Mouse (Mus musculus): ENCODE results near the gene Rps6kc1.

Rps6kc1 gene

DNA sequence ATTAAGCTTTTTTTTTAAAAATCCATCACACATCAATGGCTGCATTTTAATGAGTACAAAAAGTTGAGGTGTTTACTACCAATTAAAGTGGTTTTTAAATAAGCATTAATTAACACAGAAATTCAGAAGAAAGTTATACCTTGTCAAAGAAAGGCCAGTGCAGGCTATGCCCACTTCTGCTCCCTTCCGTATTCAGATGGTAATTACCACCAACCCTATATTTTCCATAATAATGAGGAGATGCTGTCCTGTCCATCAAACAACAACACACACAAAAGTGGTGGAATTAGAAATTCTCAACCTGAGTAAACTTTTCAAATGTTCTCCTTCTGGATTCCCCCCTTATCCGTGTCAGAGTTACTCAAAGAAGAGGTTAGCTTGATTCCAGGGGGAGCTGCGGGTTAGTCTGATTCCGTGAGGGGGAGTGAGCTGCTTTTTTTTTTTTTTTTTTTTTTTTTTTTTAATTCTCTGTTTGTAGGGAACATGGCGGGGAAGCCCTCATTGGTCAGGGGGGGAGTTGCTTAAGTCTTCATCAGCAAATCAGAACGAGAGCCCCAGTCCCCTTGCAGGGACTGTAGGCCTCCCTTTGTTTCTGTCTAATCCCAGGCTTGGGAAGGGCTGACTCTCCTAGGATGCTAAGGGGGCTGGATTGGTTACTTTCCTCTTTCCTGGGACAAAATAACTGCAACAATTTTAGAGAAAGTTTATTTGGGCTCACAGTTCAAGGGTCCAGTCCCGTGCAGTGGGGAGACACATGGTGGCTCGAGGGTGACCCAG, 159.6 kb downstream of the Rps6kc1 start:
- no peak for DNase-seq

DNA sequence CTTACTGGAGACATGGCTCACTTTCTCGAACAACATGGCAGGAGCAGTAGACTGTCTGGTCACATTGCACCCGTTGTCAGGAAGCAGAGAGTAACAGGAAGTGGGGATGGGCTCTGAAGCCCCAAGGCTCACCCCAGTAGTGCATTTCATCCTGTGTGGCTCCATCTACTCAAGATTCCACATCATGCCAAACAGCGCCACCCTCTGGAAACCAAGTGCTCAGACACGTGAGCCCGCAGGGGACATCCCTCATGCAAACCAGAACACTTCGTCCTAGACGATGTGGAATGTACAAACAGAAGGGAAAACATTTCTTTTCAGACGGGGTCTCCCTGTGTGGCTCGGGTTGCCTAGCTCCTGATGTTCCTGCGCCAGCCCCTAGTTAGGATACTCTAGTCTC, 162.6 kb downstream of the Rps6kc1 start:
- no peak for DNase-seq

DNA sequence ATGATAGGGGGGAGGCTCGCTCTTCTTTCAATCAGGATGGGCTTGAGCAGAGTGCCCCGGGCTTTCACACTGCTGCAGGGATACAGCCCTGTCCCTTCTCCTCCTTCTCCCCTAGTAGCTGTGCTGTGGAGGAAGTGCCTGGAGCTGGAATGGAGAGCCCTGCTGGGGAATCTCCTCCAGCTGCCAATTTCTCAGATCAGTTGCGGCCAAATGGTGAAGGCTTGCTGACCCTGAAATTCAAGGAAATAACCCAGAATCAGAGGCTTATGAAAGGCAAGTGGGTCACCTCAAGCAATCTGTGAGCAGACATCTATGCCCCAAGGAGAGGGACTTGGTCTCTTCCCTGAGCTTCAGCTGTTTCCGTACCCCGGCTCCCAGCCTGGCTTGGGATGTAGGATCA, 170.1 kb downstream of the Rps6kc1 start:
- no peak for DNase-seq

DNA sequence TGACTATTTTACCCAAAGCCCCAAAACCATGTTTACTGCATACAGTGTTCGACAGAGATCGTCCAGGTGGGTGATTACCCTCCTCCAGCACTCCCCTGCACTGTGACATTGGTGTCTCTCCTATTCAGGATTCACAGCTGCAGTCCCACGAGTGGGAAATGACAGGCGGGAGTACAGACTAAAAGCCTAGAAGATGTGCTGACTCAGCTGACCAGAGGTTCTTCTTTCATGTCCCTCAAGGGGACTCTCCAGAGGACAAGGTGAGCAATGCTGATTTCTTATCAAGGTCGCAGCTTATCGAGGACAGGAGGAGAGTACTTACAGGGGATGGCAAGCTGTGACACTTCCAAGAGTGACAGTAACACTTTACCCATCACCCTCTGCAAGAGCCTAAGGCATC, 178.8 kb downstream of the Rps6kc1 start:
- DNase-seq, result no peak

DNA sequence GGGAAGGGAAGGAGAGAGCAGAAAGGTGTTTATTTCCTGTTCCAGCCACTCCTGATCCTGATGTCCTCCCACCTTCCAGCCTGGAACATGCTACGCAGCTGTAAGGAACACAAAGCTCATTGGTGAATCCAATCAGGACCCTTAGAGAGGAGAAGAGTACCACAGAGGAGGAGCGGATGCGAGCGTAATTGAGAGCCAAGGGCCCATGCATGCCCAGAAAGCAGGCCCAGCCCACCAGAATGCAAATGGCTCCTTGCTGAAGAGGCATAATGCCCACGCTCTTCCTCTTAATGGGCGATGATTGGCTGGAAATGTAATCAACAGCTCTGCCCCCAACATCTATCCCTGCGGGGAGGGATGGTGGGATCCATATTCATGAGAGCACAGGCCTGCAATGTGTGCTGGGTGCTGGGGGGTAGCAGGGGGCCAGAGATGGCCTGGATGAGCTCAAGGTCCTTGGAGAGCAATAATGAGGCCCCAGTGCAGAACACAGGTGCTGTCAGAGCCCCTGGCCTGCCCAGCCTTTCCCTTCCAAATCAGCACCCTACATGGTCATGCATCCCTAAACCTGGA, 182.0 kb downstream of the Rps6kc1 start:
- no peak for DNase-seq

DNA sequence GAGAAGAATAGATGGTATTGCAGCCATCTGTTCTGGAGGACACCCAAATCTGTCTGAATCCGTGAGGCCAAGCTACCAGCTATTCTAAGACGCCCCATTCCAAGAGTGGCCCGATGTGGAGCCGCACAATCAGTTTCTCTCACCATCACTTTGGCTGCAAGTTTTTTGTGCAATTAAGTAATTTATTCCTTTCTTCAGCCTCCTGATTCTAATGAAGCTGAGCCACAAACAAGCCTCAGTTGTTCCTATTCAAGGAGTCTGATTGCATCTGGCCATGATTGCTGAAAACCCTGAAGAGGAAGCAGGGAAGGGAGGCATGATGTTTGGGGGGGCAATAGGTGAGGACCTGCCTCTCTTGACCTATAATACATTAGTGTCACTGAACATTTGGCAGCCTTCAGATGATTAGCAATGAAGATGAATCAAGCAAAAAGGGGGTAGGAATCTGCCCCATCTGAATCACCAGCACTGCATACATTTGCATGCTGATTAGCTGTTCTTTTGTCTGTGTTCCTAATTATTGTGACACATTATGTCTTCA, 183.4 kb downstream of the Rps6kc1 start:
- peak; percentile 14 for DNase-seq

DNA sequence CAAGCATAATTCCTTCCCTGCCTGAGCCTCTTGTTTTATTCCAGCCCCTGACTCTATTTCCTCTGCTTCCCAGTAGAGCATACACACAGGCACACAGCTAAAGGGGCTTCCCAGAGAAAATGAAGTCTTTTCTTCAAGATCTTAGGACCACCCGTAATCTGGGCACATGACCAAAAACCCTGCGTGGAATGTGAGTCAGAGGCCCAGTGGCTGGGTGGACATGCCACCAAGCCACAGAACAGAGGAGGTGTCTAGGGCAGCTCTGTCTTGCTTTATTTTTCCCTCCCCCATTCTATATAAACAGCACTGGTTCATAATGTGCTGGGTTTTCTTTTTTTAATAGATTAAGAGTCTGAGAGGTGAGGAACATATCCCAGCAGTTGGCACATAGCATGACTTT, 184.2 kb downstream of the Rps6kc1 start:
- no peak for DNase-seq

DNA sequence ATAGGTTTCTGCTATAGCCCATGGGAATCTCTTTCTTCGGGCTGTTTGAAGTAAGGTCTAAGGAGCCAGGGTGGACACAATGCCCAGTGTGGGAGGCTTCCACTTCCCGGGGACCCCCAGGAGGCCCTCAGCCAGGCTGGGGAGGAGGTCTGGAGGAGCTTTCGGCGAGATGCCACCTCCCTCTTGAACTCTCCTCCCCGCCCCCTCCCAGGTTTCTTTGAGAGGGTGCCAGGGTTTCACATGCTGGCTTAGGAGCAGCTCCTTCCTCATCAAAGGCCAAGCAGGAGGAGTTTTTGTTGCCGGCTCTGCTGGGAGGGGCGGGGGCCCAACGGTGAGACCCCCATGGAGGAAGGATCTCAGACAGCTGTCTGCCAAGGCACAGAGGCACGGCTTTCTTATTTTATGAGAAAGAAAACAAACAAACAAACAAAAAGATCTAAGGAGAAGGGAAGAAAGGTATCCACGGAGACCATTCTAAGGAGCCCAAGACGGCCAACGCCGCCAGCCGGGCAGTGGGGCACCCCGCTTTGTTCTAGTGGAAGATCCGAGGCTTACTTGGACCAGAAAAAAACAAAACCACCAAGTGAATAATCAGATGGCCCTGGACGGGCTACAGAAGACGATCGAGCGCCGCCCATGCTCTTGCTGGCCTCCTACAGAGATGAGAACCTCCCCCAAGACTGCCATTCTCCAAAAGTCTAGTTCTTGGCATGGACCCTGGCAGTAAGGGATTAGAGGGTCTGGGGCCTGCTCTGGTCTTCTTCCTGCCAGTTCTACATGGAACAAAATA, 186.8 kb downstream of the Rps6kc1 start:
- peak; percentile 51 for DNase-seq

DNA sequence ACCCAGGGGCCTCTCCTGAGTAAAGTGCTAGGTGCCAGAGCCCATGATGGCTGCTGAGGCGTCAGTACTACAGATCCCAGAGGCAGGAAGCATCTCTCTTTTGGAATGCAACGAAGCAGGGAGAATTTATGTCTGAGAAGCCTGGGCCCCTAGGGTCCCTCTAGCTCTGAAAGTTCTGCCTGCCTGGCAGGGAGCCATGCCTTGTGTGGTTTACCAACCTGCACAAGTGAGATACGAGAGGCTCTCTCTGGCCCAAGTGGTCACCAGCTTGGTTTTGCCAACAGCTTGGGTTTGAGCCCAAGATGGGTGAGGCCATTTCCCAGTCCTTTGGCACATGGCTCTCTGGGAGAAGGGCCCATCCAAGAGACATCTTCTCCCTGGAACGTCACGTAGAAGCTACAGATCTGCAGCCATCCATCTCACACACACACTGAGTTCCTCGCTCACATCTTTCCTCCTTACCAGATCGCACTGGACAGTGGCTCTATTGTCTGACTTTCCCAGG, 187.6 kb downstream of the Rps6kc1 start:
- DNase-seq, result peak; percentile 24

DNA sequence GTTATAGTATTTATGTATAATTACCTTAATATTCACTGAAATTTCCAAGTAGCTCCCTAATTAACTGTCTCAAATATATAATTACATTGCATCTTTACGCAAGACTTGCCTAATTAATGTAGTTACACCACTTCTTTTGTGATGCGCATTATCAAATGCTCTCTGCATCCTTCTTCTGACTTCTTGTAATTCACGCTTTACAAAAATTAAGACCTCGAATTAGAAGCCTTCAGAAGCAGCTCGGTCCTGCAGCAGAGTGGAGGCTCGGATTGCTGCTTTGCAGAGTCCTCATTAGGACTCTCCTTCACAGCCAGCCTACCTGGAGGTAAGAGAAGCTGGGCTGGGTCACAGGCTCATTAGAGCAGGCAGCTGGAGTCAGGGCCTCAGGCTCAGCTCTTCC, 197.7 kb downstream of the Rps6kc1 start:
- DNase-seq, result no peak

DNA sequence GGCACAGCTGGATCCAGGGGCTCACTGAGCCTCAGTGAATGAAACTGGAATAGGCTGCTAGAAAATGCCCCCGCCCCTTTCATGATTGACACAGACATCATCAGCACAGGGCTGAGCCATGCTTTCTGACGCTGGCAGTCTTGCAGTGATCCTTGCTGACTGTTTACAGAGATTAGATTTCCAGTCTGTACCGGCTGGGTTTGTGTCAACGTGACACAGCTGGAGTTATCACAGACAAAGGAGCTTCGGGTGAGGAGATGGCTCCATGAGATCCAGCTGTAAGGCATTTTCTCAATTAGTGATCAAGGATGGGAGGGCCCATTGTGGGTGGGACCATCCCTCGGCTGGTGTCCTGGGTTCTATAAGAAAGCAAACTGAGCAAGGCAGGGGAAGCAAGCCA, 214.0 kb downstream of the Rps6kc1 start:
- no peak for DNase-seq

DNA sequence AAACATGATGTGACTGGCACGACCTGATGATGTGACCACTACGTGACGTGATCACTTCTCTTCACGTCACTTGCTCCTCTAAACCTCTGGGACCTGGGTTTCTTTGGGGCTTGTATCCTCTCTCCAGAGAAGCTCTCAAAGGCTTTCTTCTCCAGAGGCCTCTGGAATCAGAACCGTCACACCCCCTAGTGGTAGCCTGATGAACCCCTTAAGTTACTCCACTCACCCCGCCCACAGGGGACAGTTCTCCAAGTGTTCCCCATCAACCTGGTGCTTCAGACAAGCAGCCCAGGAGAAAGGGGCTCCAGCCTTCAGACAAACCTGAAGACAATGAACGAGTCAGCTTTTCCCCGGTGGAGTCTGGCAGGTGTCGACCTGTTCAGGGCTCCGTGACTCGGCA, 216.0 kb downstream of the Rps6kc1 start:
- DNase-seq, result peak; percentile 65

DNA sequence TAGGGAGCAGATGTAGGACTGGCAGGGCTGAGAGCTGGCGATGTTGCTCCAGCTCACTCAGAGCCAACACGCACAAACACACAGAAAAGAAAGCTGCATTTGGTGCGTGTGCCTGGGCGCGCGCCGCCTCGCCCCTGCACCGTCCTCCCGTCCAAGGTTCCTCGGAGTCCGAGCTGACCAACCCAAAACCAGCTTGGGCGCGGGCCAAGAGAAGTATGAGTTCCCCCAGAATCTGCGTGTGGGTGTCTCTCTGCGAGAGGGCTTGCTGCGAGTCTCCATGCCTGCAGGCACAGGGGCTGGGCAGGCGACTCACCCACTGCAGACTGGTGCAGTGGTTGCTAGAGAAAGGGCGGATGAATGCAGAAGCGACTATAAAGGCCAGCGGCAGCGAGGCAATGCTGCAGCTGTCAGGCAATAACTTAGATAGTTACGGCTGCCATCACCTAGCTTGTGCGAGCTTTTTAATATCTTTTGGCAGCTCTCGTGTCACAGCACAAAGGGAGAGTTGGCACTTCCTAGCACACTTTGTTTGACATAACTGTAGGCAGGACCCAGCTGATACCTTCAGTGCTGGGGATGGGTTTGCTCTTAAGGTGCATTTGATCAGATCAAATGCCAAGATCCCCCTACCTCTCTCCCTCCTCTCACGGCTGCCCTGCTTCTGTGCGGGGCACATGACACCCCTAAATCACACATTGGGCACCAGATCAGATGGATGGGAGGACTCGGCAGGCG, 220.9 kb downstream of the Rps6kc1 start:
- peak; percentile 21 for DNase-seq

DNA sequence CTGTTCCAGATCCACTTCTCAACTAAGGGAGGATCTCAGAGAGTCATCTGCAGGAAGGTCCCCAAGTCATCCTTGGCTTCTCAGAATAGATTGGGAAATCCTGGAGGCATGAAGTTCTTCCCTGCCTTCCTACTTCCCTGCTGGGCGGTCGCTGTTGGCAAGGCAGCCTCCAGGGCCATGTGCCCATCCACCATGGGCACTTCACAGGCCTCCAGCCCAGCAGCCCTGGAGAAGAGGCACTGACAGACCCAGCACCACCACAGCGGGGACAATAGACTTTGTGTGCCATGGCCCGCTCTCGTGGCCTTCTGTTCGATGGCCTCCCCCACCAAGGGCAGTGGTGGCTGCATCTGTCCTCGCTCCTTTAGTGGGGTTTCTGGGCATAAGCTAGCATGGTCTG, 228.5 kb downstream of the Rps6kc1 start:
- no peak for DNase-seq

DNA sequence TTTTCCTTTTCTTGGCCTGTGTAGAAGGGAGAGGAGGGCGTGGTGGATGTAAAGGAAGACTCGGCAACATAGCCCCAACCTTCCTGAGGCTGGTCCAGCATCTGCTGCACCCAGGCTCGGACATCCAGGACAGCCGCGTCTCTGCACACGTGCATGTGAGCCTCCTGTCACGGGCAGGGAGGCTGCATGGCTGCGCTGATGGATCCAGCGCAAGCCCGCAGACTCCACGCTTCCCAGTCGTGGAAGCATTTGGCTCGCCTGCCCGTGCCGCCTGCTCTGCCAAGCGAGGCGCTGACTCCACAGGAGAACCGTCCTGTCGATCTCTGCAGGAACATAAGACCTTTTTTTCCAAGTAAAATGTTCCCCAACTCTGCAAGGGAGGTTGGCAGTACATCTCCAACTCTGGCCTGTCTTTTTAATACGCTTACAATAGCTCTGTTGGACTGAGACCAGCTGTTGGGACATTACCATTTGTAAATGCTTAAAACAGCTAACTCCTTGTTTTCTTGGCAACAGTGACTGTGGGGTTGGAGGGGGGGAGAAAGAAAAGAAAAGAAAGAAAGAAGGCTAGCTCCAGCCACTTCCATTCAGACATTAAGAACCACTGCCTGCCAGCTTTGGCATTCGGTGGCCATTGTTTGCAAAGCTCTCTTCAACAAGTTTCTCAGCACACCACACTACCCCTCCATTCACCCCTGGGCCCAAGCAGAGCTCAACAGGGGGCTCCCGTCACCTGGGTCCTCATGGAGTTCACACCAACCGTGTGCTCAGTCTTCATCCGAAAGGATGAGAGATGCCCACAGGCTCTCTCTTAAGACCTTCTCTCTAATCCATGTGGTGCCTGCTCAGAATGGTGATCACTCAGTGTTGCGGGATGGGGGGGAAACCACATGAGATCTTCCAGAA, 229.3 kb downstream of the Rps6kc1 start:
- DNase-seq, result peak; percentile 71

DNA sequence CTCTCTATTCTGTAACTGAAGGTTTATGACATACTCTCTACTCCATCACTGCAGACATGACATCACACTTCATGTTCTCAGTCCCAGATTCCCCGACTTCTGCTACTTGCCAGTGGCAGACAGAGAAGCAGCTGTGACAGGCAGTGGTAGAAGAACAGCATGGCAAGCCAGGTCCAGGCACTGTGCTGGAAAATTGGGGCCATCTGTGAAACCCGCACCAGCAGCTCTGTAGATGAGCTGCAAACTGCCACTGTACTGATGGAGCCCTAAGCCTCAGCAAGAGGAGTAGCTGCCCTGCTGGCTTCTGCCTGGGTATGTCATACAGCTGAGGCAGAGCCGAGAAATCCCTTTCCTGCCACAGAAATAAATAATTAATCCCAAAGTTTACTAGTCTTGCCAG, 236.1 kb downstream of the Rps6kc1 start:
- DNase-seq, result no peak

DNA sequence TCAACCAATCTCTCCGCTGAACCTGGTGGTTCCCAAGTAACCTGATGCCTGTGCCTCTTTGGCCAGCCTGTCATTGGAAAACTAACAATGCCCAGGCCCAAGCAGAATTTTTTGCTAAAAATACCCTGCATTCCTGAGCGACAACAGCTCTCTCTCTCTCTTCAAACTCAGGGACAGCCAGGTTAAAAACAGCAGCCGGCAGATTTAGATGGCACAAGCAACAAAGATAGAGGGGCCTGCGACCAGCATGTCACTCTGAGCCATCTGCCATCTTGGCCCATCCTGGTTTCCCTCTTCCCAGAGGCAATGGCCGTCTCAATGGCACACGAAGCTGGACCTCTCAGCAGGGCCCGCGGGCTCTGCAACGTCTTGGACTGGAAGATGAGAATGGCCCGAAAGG, 242.5 kb downstream of the Rps6kc1 start:
- peak; percentile 1 for DNase-seq

DNA sequence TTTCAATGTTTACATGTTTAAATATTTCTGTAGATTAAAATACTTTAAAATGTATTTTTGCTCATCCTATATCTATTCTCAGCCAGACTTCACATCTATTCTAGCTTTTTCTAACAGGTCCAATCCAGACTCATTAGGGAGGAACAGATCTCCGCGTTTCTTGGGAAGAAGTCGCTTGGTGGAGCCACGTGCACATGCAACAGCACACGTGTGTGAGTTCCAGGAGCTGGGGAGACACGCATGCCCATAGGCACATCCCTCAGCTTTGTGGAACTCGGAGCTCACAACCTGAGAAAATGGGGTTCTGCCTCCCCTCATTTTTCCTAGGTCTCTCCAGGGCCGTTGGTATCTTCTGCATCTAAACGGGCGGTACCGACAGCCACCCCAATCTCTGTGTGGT, 243.7 kb downstream of the Rps6kc1 start:
- DNase-seq, result peak; percentile 17

DNA sequence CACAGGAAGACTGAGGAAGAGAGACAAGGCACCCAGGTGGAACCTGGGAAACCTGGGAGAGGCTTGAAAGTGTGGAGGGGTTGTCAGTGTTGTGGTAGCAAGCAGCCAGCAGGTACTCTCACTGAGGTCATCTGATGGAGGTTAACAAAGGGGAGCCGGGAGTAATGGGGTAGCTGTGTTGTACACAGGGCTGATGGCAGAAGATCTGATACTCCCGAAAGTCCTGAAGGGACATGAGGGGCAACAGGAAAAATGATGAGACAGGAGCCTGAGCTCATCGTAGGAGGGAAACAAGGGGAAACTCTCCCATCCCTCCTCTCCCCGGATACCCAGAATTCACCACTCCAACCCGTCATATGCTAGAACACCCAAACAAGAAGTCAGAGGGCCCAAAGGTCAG, 244.2 kb downstream of the Rps6kc1 start:
- peak; percentile 1 for DNase-seq

DNA sequence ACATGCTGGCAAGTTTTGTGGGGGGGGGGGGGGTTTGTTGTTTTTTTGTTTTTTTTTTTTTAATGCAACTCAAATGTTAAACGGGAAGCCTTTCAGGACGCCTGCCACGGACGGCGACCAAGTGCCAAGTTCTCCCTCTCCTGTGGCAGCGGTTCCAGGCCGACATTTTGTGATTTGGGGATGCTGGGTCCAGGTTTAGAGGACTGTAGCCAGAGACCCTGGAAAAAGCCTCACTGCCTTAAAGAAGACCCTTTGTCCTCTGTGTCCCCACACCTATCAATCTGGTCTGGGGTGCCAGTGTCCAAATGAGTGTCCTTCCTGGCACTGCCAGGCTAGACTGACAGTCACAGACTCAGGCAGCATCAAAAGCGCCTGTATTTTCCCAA, 246.1 kb downstream of the Rps6kc1 start:
- DNase-seq, result peak; percentile 16

DNA sequence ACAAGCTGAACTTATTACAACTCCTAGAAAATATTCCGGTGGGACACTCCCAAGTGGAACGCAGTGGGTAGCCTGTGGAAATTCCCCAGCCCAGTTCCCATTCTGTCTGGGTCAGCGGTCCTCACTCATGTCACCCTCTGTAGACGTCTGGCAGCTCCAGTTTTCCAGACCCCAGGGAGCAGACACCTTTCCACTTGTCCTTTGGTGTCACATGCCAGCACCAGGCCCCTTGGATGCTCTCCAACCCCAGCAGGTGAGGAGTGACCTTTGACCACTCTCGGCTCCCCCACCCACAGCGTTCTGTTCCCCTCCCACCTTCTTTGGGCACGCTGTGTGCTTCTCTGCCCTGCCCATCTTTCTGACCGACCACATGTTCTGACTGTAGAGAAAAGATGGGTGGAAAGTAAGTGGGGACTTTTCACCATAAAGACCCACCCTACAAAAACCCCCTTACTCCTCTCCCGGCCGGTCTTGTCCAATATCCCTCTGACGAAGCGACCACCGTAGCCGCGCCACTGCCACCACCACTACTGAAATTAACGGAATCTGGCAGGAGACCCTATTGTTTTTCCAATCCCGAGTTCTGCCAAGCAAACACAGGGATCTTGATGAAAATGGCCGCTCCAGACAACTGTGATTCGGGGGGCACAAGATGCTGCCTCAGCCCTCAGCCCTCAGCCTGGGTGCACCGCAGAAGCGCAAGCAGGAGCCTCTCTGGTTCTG, 246.6 kb downstream of the Rps6kc1 start:
- DNase-seq, result peak; percentile 3
